ENCODE assay signal across 11 mouse cellular contexts in genomic region chr7:78797843-78798455, GRCm38 (mm10). TPM values are rescaled to one million over a fixed set of nuclear protein-coding genes. Genes with fewer than 3 reads are reported as not detected.
DNase-seq lines count a peak whose midpoint lies in the region; ATAC-seq lines count a peak whose summit lies in the region.
"Had no signal": no experiment of that assay in that cellular context is flagged by ENCODE, and none has a peak within 500 bp of the region (broad histone marks: within the 10 kb centered on the region; RNA-seq: fewer than 3 reads in every experiment).

No protein-coding gene starts in this region.

- peaks cover 8% of the 10 kb centered on the region for H3K36me3 ChIP-seq in kidney, embryonic 15.5 days

- no peak overlapping the region for H3K4me3 ChIP-seq in kidney, embryonic 15.5 days (replicated peaks)
- H3K4me3 ChIP-seq: heart, embryonic 15.5 days; myocyte had no signal

- no peaks in the 10 kb centered on the region for H3K27me3 ChIP-seq in kidney, embryonic 15.5 days

- peak; percentile 58 to 64 for DNase-seq in cerebellum, postnatal 14 days
- DNase-seq in adipocyte (ENCODE audit: low spot score) = peak; percentile 29
- DNase-seq in frontal cortex, postnatal 36 days (ENCODE audit: low spot score in 2 of 2) = peak; percentile 64 to 84
- DNase-seq in left cerebral cortex, postnatal 25 days (ENCODE audit: low spot score in 2 of 2) = peak; percentile 69 to 92
- DNase-seq: thymus, adult 18-20 months had no signal

- no peaks in the 10 kb centered on the region for H3K4me1 ChIP-seq in kidney, embryonic 15.5 days

- intact Hi-C loops in left cerebral cortex, postnatal 25 days (cut with DNase I) = loop anchor here (2.0 to 10.0 kb wide), 3 partner anchors 49 to 557 kb away; partner anchors contain the start of gene Det1

- H3K4me2 ChIP-seq in kidney, embryonic 15.5 days = no peak overlapping the region
- H3K4me2 ChIP-seq: heart, embryonic 15.5 days had no signal

- no peaks in the 10 kb centered on the region for H3K9me3 ChIP-seq in kidney, embryonic 15.5 days (replicated peaks)
- H3K9me3 ChIP-seq: heart, embryonic 15.5 days had no signal

- 62% methylated on average over 8 of the region's 9 CpGs for WGBS in kidney, embryonic 15.5 days

- no peak overlapping the region for H3K27ac ChIP-seq in kidney, embryonic 15.5 days
- H3K27ac ChIP-seq: heart, embryonic 15.5 days had no signal

- ATAC-seq in cerebellum, adult (ENCODE audit: insufficient number of reproducible peaks, low FRiP score, low TSS enrichment) = no peak
- ATAC-seq in granulocyte monocyte progenitor cell, adult 5-6 weeks (replicated peaks; ENCODE audit: poor library complexity, severe bottlenecking) = no peak
- ATAC-seq in megakaryocyte progenitor cell, adult 5-6 weeks (replicated peaks; ENCODE audit: poor library complexity) = no peak
- ATAC-seq in kidney, embryonic 15.5 days (replicated peaks; ENCODE audit: low FRiP score) = no peak

- H3K9ac ChIP-seq in kidney, embryonic 15.5 days = no peak overlapping the region
- H3K9ac ChIP-seq: heart, embryonic 15.5 days had no signal

RNA-seq across cellular contexts. Expression of gene Mrpl46, which starts 14.6 kb away (rescaled TPM):
- 10 to 100 TPM; 31.6 to 36.7 TPM for total RNA-seq in left cerebral cortex, postnatal 25 days (2021)
- 30.9 and 37.6 TPM in 2 replicates for total RNA-seq in granulocyte monocyte progenitor cell, adult 5-6 weeks (2014; fragmentation: Nextera tagmentation)
- 58.0 and 60.1 TPM in 2 replicates for total RNA-seq in granulocyte monocyte progenitor cell, adult 5-6 weeks (2017)
- total RNA-seq in megakaryocyte progenitor cell, adult 5-6 weeks (2015) = 37.5 and 50.6 TPM in 2 replicates
- total RNA-seq in megakaryocyte progenitor cell, adult 5-6 weeks (2017) = 43.6 and 57.2 TPM in 2 replicates
- polyA plus RNA-seq in kidney, embryonic 15.5 days (2015; fragmentation: Nextera tagmentation; extraction: Ambion mirVana) = 64.9 and 67.7 TPM in 2 replicates

RNA-seq across cellular contexts. Expression of gene Mrps11, which starts 15.0 kb away (rescaled TPM):
- total RNA-seq in left cerebral cortex, postnatal 25 days (2021) = 10 to 100 TPM; 33.3 to 38.5 TPM
- 40.4 and 49.9 TPM in 2 replicates for total RNA-seq in granulocyte monocyte progenitor cell, adult 5-6 weeks (2014; fragmentation: Nextera tagmentation)
- 32.4 and 35.7 TPM in 2 replicates for total RNA-seq in granulocyte monocyte progenitor cell, adult 5-6 weeks (2017)
- total RNA-seq in megakaryocyte progenitor cell, adult 5-6 weeks (2015) = 36.7 and 37.1 TPM in 2 replicates
- 43.5 and 71.5 TPM in 2 replicates for total RNA-seq in megakaryocyte progenitor cell, adult 5-6 weeks (2017)
- 73.8 and 80.9 TPM in 2 replicates for polyA plus RNA-seq in kidney, embryonic 15.5 days (2015; fragmentation: Nextera tagmentation; extraction: Ambion mirVana)

RNA-seq across cellular contexts. Expression of gene Det1, which starts 49.1 kb away (rescaled TPM):
- 1 to 10 TPM; 5.4 to 5.9 TPM for total RNA-seq in left cerebral cortex, postnatal 25 days (2021)
- 17.2 and 22.5 TPM in 2 replicates for total RNA-seq in granulocyte monocyte progenitor cell, adult 5-6 weeks (2014; fragmentation: Nextera tagmentation)
- 12.3 and 17.9 TPM in 2 replicates for total RNA-seq in granulocyte monocyte progenitor cell, adult 5-6 weeks (2017)
- 16.1 and 19.3 TPM in 2 replicates for total RNA-seq in megakaryocyte progenitor cell, adult 5-6 weeks (2015)
- 14.0 and 15.5 TPM in 2 replicates for total RNA-seq in megakaryocyte progenitor cell, adult 5-6 weeks (2017)
- 18.5 and 19.1 TPM in 2 replicates for polyA plus RNA-seq in kidney, embryonic 15.5 days (2015; fragmentation: Nextera tagmentation; extraction: Ambion mirVana)

Comparison
In these comparisons a context has a peak if more than half of its experiments do, and no peak if none do; other contexts are left out.
1. DNase-seq: peak in every context shown above with its lines; median percentile 80 in left cerebral cortex, postnatal 25 days; 74 in frontal cortex, postnatal 36 days; 61 in cerebellum, postnatal 14 days; 29 in adipocyte.